Mouse (Mus musculus) neural tube, embryonic 12.5 days (tissue): ENCODE results near the gene Olfr1016. TPM values are rescaled to one million over a fixed set of nuclear protein-coding genes. Genes with fewer than 3 reads are reported as not detected.

Experiments
- polyA plus RNA-seq: library from polyadenylated mRNA; unstranded; fragments of >200 nt; fragmentation: Nextera tagmentation; extraction: Ambion mirVana; gene quantifications from 2 replicates; pipeline ENCODE4 v1.2.1, GENCODE M21; 2016

The Olfr1016 gene
- polyA plus RNA-seq, 1 experiment from 2014 or later, result not detected

Other genes starting within 250 kb of the Olfr1016 start
- not detected in 2 replicates for gene Olfr996, start 223.3 kb downstream of the Olfr1016 start, polyA plus RNA-seq
- not detected in 2 replicates for gene Olfr998, start 213.6 kb downstream of the Olfr1016 start, polyA plus RNA-seq
- not detected in 2 replicates for gene Olfr1000, start 190.6 kb downstream of the Olfr1016 start, polyA plus RNA-seq
- not detected in 2 replicates for gene Olfr1002, start 151.8 kb downstream of the Olfr1016 start, polyA plus RNA-seq
- gene Olfr154, start 138.1 kb downstream of the Olfr1016 start, polyA plus RNA-seq, result not detected in 2 replicates
- gene Olfr1006, start 123.8 kb downstream of the Olfr1016 start, polyA plus RNA-seq, result not detected in 2 replicates
- gene Olfr1008, start 113.1 kb downstream of the Olfr1016 start, polyA plus RNA-seq, result not detected in 2 replicates
- not detected in 2 replicates for gene Olfr1009, start 87.1 kb downstream of the Olfr1016 start, polyA plus RNA-seq
- not detected in 2 replicates for gene Olfr1012, start 39.8 kb downstream of the Olfr1016 start, polyA plus RNA-seq
- gene Olfr1013, start 35.4 kb downstream of the Olfr1016 start, polyA plus RNA-seq, result not detected in 2 replicates
- not detected in 2 replicates for gene Olfr1014, start 29.8 kb downstream of the Olfr1016 start, polyA plus RNA-seq
- gene Olfr1015, start 20.5 kb downstream of the Olfr1016 start, polyA plus RNA-seq, result not detected in 2 replicates
- gene Olfr1018, start 15.9 kb upstream of the Olfr1016 start, polyA plus RNA-seq, result not detected in 2 replicates
- not detected in 2 replicates for gene Olfr1019, start 42.9 kb upstream of the Olfr1016 start, polyA plus RNA-seq
- gene Olfr1020, start 44.5 kb upstream of the Olfr1016 start, polyA plus RNA-seq, result not detected in 2 replicates
- not detected in 2 replicates for gene Olfr1022, start 66.0 kb upstream of the Olfr1016 start, polyA plus RNA-seq
- gene Olfr1023, start 83.1 kb upstream of the Olfr1016 start, polyA plus RNA-seq, result not detected in 2 replicates
- not detected in 2 replicates for gene Olfr1024, start 102.5 kb upstream of the Olfr1016 start, polyA plus RNA-seq
- gene Olfr1025-ps1, start 112.6 kb upstream of the Olfr1016 start, polyA plus RNA-seq, result not detected in 2 replicates
- gene Olfr1026, start 119.0 kb upstream of the Olfr1016 start, polyA plus RNA-seq, result not detected in 2 replicates
- not detected in 2 replicates for gene Olfr1028, start 147.9 kb upstream of the Olfr1016 start, polyA plus RNA-seq
- not detected in 2 replicates for gene Olfr1029, start 171.4 kb upstream of the Olfr1016 start, polyA plus RNA-seq
- gene Olfr1030, start 176.7 kb upstream of the Olfr1016 start, polyA plus RNA-seq, result not detected in 2 replicates
- not detected in 2 replicates for gene Olfr1031, start 187.8 kb upstream of the Olfr1016 start, polyA plus RNA-seq
- gene Olfr1032, start 203.0 kb upstream of the Olfr1016 start, polyA plus RNA-seq, result not detected in 2 replicates
- gene Olfr1033, start 218.1 kb upstream of the Olfr1016 start, polyA plus RNA-seq, result not detected in 2 replicates
- not detected in 2 replicates for gene Olfr1034, start 243.3 kb upstream of the Olfr1016 start, polyA plus RNA-seq